Mouse (Mus musculus) CH12.LX (cell line): Measurements from ENCODE around the gene Prrt3. TPM values are rescaled to one million over a fixed set of nuclear protein-coding genes. Genes with fewer than 3 reads are reported as not detected.

ENCODE experiments used
- DNase-seq: peaks from one replicate; pipeline ENCODE4 v3.0.0-alpha.2; 2013; ENCODE audit errors: extremely low read depth
- H3K27ac ChIP-seq: 2 replicates; pipeline ENCODE4 v1.5.1; 2012; ENCODE audit warnings: low read depth, mild to moderate bottlenecking, control low read depth, moderate library complexity; ENCODE audit not compliant: insufficient read depth
- H3K27me3 ChIP-seq: replicated peaks from 2 replicates; pipeline ENCODE3; 2012; ENCODE audit warnings: inconsistent platforms
- H3K36me3 ChIP-seq, 2 experiments: replicated peaks in 1 of 2; 2 replicates each; pipeline versions ENCODE3 to v1.6.1; 2012; ENCODE audit warnings: inconsistent platforms in 1 of 2, low read length in 1 of 2, mild to moderate bottlenecking in 1 of 2, mixed read lengths in 1 of 2, moderate library complexity in 1 of 2; ENCODE audit not compliant: control insufficient read depth in 1 of 2, insufficient read depth in 1 of 2
- H3K4me1 ChIP-seq, 2 experiments: 2 replicates each; pipeline ENCODE4 v1.6.1; 2012; ENCODE audit warnings: inconsistent platforms in 1 of 2, moderate library complexity in 1 of 2; ENCODE audit not compliant: insufficient read depth in 2 of 2, control insufficient read depth in 1 of 2
- H3K4me2 ChIP-seq: 2 replicates; pipeline ENCODE4 v1.6.1; 2012; ENCODE audit warnings: low read depth, mild to moderate bottlenecking, control low read depth; ENCODE audit not compliant: poor library complexity, insufficient read depth, severe bottlenecking
- H3K4me3 ChIP-seq, 3 experiments: fragments of 150-350 bp in 1 of 3; sonication (generic) in 1 of 3; replicated peaks in 1 of 3; 2 replicates each; pipeline versions ENCODE3 to v1.5.1; 2011 to 2012; ENCODE audit warnings: low read depth in 2 of 3, low read length in 2 of 3, mild to moderate bottlenecking in 2 of 3, moderate library complexity in 2 of 3, control low read depth in 1 of 3, improper control_type of control experiment in 1 of 3, inconsistent platforms in 1 of 3, mixed read lengths in 1 of 3; ENCODE audit not compliant: poor library complexity in 1 of 3
- H3K79me2 ChIP-seq: replicated peaks from 2 replicates; pipeline ENCODE4 v1.6.1; 2012; ENCODE audit warnings: mild to moderate bottlenecking, moderate library complexity; ENCODE audit not compliant: control insufficient read depth, poor library complexity, insufficient read depth, severe bottlenecking; ENCODE audit errors: extremely low read depth
- H3K9ac ChIP-seq: 2 replicates; pipeline ENCODE4 v1.6.1; 2012; ENCODE audit warnings: low read depth, mild to moderate bottlenecking, control low read depth, moderate library complexity; ENCODE audit not compliant: insufficient read depth
- H3K9me3 ChIP-seq: replicated peaks from 2 replicates; pipeline ENCODE3; 2012; ENCODE audit warnings: low read length, inconsistent platforms, mixed read lengths
- CHD1 ChIP-seq: IDR thresholded peaks from 2 replicates; pipeline ENCODE4 v1.6.1; 2012; ENCODE audit warnings: low read depth, low read length, improper control_type of control experiment, inconsistent platforms
- E2F4 ChIP-seq: IDR thresholded peaks from 2 replicates; pipeline ENCODE4 v1.6.1; 2011; ENCODE audit warnings: low read depth, low read length, improper control_type of control experiment; ENCODE audit not compliant: insufficient replicate concordance
- ELF1 ChIP-seq: IDR thresholded peaks from 2 replicates; pipeline ENCODE4 v1.6.1; 2014; ENCODE audit warnings: low read depth, mild to moderate bottlenecking, inconsistent platforms, low read length, improper control_type of control experiment
- ETS1 ChIP-seq: conservative IDR thresholded peaks from 2 replicates; pipeline ENCODE4 v1.6.1; 2012; ENCODE audit warnings: low read depth, mild to moderate bottlenecking, inconsistent platforms, low read length, improper control_type of control experiment, moderate library complexity
- GABPA ChIP-seq: IDR thresholded peaks from 2 replicates; pipeline ENCODE4 v1.6.1; 2012; ENCODE audit warnings: low read depth, low read length, improper control_type of control experiment, inconsistent platforms; ENCODE audit not compliant: insufficient replicate concordance
- JUND ChIP-seq: conservative IDR thresholded peaks from 2 replicates; pipeline ENCODE4 v1.6.1; 2011; ENCODE audit warnings: low read depth, low read length, improper control_type of control experiment
- KAT2A ChIP-seq: IDR thresholded peaks from 2 replicates; pipeline ENCODE4 v1.6.1; 2012; ENCODE audit warnings: low read length, improper control_type of control experiment, inconsistent platforms; ENCODE audit not compliant: insufficient replicate concordance
- MAX ChIP-seq: IDR thresholded peaks from 2 replicates; pipeline ENCODE4 v1.6.1; 2011; ENCODE audit warnings: low read length, improper control_type of control experiment
- MAZ ChIP-seq: IDR thresholded peaks from 2 replicates; pipeline ENCODE4 v1.6.1; 2012; ENCODE audit warnings: low read depth, mild to moderate bottlenecking, inconsistent platforms, low read length, improper control_type of control experiment, moderate library complexity
- MEF2A ChIP-seq: IDR thresholded peaks from 2 replicates; pipeline ENCODE4 v1.6.1; 2014; ENCODE audit warnings: low read depth, mild to moderate bottlenecking, inconsistent platforms, low read length, improper control_type of control experiment, borderline replicate concordance
- MYC ChIP-seq: IDR thresholded peaks from 2 replicates; pipeline ENCODE4 v1.6.1; 2011; ENCODE audit warnings: low read depth, mild to moderate bottlenecking, improper control_type of control experiment, low read length
- NELFE ChIP-seq: IDR thresholded peaks from 2 replicates; pipeline ENCODE4 v1.6.1; 2011; ENCODE audit warnings: low read depth, low read length, improper control_type of control experiment
- PAX5 ChIP-seq: IDR thresholded peaks from 2 replicates; pipeline ENCODE4 v1.6.1; 2012; ENCODE audit warnings: low read length, inconsistent platforms, mixed read lengths
- POLR2A ChIP-seq: IDR thresholded peaks from 2 replicates; pipeline ENCODE4 v1.6.1; 2011; ENCODE audit warnings: low read depth, mild to moderate bottlenecking, improper control_type of control experiment, low read length
- RAD21 ChIP-seq: IDR thresholded peaks from 2 replicates; pipeline ENCODE4 v1.6.1; 2011; ENCODE audit warnings: low read depth, mild to moderate bottlenecking, low read length, improper control_type of control experiment, moderate library complexity
- SIN3A ChIP-seq: IDR thresholded peaks from 2 replicates; pipeline ENCODE4 v1.6.1; 2012; ENCODE audit warnings: low read length, improper control_type of control experiment, inconsistent platforms
- SMC3 ChIP-seq: IDR thresholded peaks from 2 replicates; pipeline ENCODE4 v1.6.1; 2011; ENCODE audit warnings: low read depth, low read length, improper control_type of control experiment
- TBP ChIP-seq: conservative IDR thresholded peaks from 2 replicates; pipeline ENCODE4 v1.6.1; 2011; ENCODE audit warnings: low read depth, low read length, improper control_type of control experiment
- TCF12 ChIP-seq: IDR thresholded peaks from 2 replicates; pipeline ENCODE4 v1.6.1; 2014; ENCODE audit warnings: low read depth, mild to moderate bottlenecking, inconsistent platforms, low read length, improper control_type of control experiment
- UBTF ChIP-seq: IDR thresholded peaks from 2 replicates; pipeline ENCODE4 v1.6.1; 2012; ENCODE audit warnings: low read depth, mild to moderate bottlenecking, inconsistent platforms, low read length, improper control_type of control experiment, moderate library complexity
- USF2 ChIP-seq: conservative IDR thresholded peaks from 2 replicates; pipeline ENCODE4 v1.6.1; 2011; ENCODE audit warnings: low read depth, low read length, improper control_type of control experiment
- ZC3H11A ChIP-seq: IDR thresholded peaks from 2 replicates; pipeline ENCODE4 v1.6.1; 2012; ENCODE audit warnings: low read depth, mild to moderate bottlenecking, inconsistent platforms, low read length, improper control_type of control experiment
- ZNF384 ChIP-seq: IDR thresholded peaks from 2 replicates; pipeline ENCODE4 v1.6.1; 2012; ENCODE audit warnings: low read depth, low read length, improper control_type of control experiment, inconsistent platforms
- dilution Hi-C: fragments of 300-500 bp; cut with MboI; formaldehyde crosslinking; loops from 2 replicates; pipeline ENCODE4 v1.14.3; 2020; ENCODE audit warnings: low sequenced_read_pairs; ENCODE audit not compliant: extremely low pct_unique_long_range_greater_than_20kb, extremely low pct_ligation_motif_present
- in situ Hi-C: fragments of 300-500 bp; cut with MboI; formaldehyde crosslinking; loops from 3 replicates; pipeline ENCODE4 v1.14.3; 2019; ENCODE audit warnings: low sequenced_read_pairs, low pct_ligation_motif_present, low pct_unique_long_range_greater_than_20kb, mixed read lengths
- polyA plus RNA-seq: library from polyadenylated mRNA; unstranded; fragments of >175 nt; gene quantifications from 2 replicates; pipeline ENCODE4 v1.2.1, GENCODE M21; 2012; ENCODE audit warnings: low read depth; ENCODE audit not compliant: insufficient read length
- total RNA-seq, 2 experiments: library from RNA; depleted of rRNA; stranded (reverse); fragments of 300-350 nt in 1 of 2; fragments of >200 nt in 1 of 2; gene quantifications; 2 replicates each; pipeline ENCODE4 v1.2.3; 2012 to 2014

The Prrt3 gene
- total and polyA plus RNA-seq, 3 experiments, result not detected

DNA sequence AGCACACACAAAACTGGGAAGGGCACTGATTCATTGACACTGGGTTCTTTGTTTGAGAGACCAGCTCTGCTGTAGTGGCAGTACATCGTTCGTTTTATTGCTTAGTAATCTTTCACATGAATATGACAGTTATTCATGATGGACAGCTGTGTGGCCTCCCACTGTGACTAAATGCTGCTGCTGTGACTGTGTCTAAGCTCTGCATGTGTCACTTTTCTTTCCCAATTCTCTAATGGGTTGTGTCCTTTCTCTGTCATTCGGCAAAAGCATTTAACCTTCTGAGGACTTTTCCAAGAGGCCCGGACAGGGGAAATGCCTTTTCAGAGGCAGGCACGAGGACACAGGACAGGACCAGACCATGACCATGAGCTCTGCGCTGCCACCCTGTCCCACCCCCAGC lies 12.2 kb upstream of the Prrt3 start:
- dilution Hi-C loops (no loop called here), in situ Hi-C loops (no loop called here)
- Histone ChIP-seq H3K27me3 (no peaks in the 10 kb centered on the region), H3K9me3 (no peaks in the 10 kb centered on the region), H3K79me2 (no peaks in the 10 kb centered on the region), H3K4me3 (no peak overlapping the region), H3K9ac (no peak overlapping the region), H3K4me2 (no peak overlapping the region), H3K4me1 (no peaks in the 10 kb centered on the region; a peak in 1 of 4 replicates), H3K36me3 (peaks cover 48 to 77% of the 10 kb centered on the region in 2 experiments), H3K27ac (no peak overlapping the region)
- DNase-seq, result no peak
- TF ChIP-seq ELF1, result no peak
- TF ChIP-seq JUND, result no peak
- no peak for TF ChIP-seq ZC3H11A
- TF ChIP-seq MAX, result no peak
- no peak for TF ChIP-seq SMC3
- no peak for TF ChIP-seq UBTF

- H3K27me3 ChIP-seq, result no peaks in the 10 kb centered on the region
- no peaks in the 10 kb centered on the region; a peak in 1 of 4 replicates for H3K4me1 ChIP-seq
- H3K27ac ChIP-seq, result no peak overlapping the region
- H3K9me3 ChIP-seq, result no peaks in the 10 kb centered on the region
- H3K36me3 ChIP-seq, result peaks cover 2 to 27% of the 10 kb centered on the region in 2 experiments
- H3K4me2 ChIP-seq, result no peak overlapping the region; the same call in 1 of the 2 replicates
- in situ Hi-C loops (no loop called here), dilution Hi-C loops (no loop called here)
- no peaks in the 10 kb centered on the region for H3K79me2 ChIP-seq
- no peak overlapping the region for H3K9ac ChIP-seq
- no peak overlapping the region for H3K4me3 ChIP-seq
- no peak for DNase-seq
- no peak for TF ChIP-seq TBP
- TF ChIP-seq UBTF, result no peak
- no peak for TF ChIP-seq RAD21
- TF ChIP-seq PAX5, result no peak
- no peak for TF ChIP-seq USF2
- no peak for TF ChIP-seq E2F4
- TF ChIP-seq, all 38 proteins: peak for 0
Measured at GRCm38 (mm10) chr6:113508947-113509280, 7.2 kb upstream of the Prrt3 start.

DNA sequence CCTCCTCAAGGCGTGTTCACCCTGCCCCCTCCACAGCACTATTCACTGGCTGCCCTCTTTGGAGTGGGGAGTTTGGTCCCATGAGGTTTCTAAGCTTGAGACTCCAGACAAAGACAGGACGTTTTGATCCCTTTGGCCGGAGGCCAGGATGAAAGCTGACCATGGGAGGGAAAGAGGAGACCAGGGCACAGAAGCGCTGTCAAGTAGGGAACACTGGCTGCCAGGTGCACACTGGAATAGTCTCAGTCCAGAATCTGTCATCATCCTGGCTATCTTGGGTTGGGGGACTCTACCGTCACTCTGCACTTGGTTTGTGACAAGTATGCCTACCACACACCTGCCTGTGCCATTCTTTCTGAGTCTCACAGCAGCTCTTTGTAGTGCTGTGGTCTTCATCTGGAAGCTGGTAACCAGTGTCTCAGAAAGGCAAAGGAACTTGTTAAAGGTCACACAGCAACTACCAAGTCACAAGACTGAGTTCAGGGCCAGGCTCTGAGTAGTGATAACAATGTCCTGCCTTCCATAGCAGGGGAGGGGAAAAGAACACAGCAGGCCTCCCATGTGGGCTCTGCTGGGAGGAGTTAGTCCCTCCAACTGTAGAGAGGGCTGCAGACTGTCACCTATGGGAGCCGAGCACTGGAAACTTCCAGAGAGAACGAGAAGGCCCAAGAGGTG lies 6.7 kb upstream of the Prrt3 start:
- DNase-seq, result no peak
- no peak overlapping the region for H3K9ac ChIP-seq
- no peaks in the 10 kb centered on the region for H3K9me3 ChIP-seq
- in situ Hi-C loops, result no loop called here
- no peak overlapping the region for H3K4me3 ChIP-seq
- H3K36me3 ChIP-seq, result peaks cover 0 to 22% of the 10 kb centered on the region in 2 experiments
- H3K4me2 ChIP-seq, result no peak overlapping the region
- dilution Hi-C loops, result no loop called here
- no peaks in the 10 kb centered on the region; a peak in 1 of 4 replicates for H3K4me1 ChIP-seq
- H3K79me2 ChIP-seq, result no peaks in the 10 kb centered on the region
- no peaks in the 10 kb centered on the region for H3K27me3 ChIP-seq
- no peak overlapping the region for H3K27ac ChIP-seq
- TF ChIP-seq MYC, result no peak
- TF ChIP-seq PAX5, result no peak
- no peak for TF ChIP-seq KAT2A
- no peak for TF ChIP-seq CHD1
- TF ChIP-seq MAZ, result no peak
- TF ChIP-seq TCF12, result no peak
- no peak for TF ChIP-seq GABPA
- TF ChIP-seq ZNF384, result no peak
- TF ChIP-seq NELFE, result no peak
- TF ChIP-seq SIN3A, result no peak
- no peak for TF ChIP-seq MEF2A
- TF ChIP-seq ETS1, result no peak
- no peak for TF ChIP-seq POLR2A
- no peak for TF ChIP-seq JUND
